Mouse (Mus musculus): Measurements from ENCODE around the gene Add2.

DNA sequence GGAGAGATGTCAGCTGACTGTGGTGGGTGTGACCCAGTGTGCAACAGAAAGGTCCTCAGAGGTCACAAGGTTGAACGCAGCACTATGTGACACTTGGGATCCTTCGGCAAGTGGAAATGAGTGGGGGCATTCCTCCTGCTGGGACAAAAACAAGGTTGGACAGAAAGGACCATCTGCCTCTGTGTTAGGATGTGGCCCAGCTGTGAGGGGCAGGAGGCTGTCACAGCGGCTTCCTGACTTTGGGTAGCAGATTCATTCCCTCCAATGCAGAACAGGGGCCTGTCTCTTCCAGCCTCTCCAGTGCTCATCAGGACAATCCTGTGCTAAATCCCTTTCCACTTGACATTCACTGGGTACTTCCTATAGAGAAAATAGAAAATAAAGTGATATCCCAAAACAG lies 132.4 kb downstream of the Add2 start:
- TF ChIP-seq EP300 (IDR thresholded peaks at IDR 0.05; ENCODE audit: low read depth) (no peak), CTCF (IDR thresholded peaks at IDR 0.05; ENCODE audit: low read depth) (no peak)

All from liver, postnatal 0 days (tissue).